Mouse (Mus musculus) hindbrain, embryonic 12.5 days (tissue): ENCODE data around the gene Prkar2b. TPM values are rescaled to one million over a fixed set of nuclear protein-coding genes. Genes with fewer than 3 reads are reported as not detected.

Experiments
- ATAC-seq: fragments of 200-750 bp; cut with Nextera tagmentation; 2 replicates; pipeline ENCODE4 v1.8.0; 2017; ENCODE audit warnings: moderate TSS enrichment; ENCODE audit not compliant: low FRiP score
- H3K27ac ChIP-seq: fragments of 300-500 bp; sonication (generic); 2 replicates; pipeline ENCODE4 v1.5.1; 2016; ENCODE audit warnings: mild to moderate bottlenecking
- H3K27me3 ChIP-seq: fragments of 300-500 bp; sonication (generic); 2 replicates; pipeline ENCODE4 v1.6.1; 2016; ENCODE audit warnings: mild to moderate bottlenecking
- H3K36me3 ChIP-seq: fragments of 300-500 bp; sonication (generic); 2 replicates; pipeline ENCODE4 v1.6.1; 2016; ENCODE audit warnings: mild to moderate bottlenecking
- H3K4me1 ChIP-seq: fragments of 300-500 bp; sonication (generic); 2 replicates; pipeline ENCODE4 v1.6.1; 2016
- H3K4me2 ChIP-seq: fragments of 300-500 bp; sonication (generic); replicated peaks from 2 replicates; pipeline ENCODE4 v1.6.1; 2016; ENCODE audit warnings: mild to moderate bottlenecking
- H3K4me3 ChIP-seq: fragments of 300-500 bp; sonication (generic); 2 replicates; pipeline ENCODE4 v1.5.1; 2016; ENCODE audit warnings: mild to moderate bottlenecking
- H3K9ac ChIP-seq: fragments of 300-500 bp; sonication (generic); 2 replicates; pipeline ENCODE4 v1.6.1; 2016; ENCODE audit warnings: mild to moderate bottlenecking, moderate library complexity
- H3K9me3 ChIP-seq: fragments of 300-500 bp; sonication (generic); replicated peaks from 2 replicates; pipeline ENCODE4 v1.6.1; 2016; ENCODE audit warnings: mild to moderate bottlenecking
- WGBS: fragments of 180-500 bp; shearing (Covaris S2); methylation state at CpG from one replicate; pipeline ENCODE4 v1.1.7; 2016; 5-methylcytosine and 5-hydroxymethylcytosine counted together
- polyA plus RNA-seq: library from polyadenylated mRNA; unstranded; fragments of >200 nt; fragmentation: Nextera tagmentation; extraction: Ambion mirVana; gene quantifications from 2 replicates; pipeline ENCODE4 v1.2.1, GENCODE M21; 2016

The Prkar2b gene
- polyA plus RNA-seq, 1 experiment from 2014 or later = 89.0 TPM

GRCm38 (mm10) chr12:31949193-31949741 is 111.8 kb downstream of the Prkar2b start:
- Histone ChIP-seq H3K27ac (peak overlapping the region; percentile 99), H3K4me3 (peak overlapping the region; percentile 91), H3K9ac (peak overlapping the region; percentile 96), H3K27me3 (no peaks in the 10 kb centered on the region), H3K4me1 (no peaks in the 10 kb centered on the region), H3K4me2 (peak overlapping the region; percentile 48), H3K36me3 (no peaks in the 10 kb centered on the region), H3K9me3 (no peaks in the 10 kb centered on the region)
- ATAC-seq = peak; percentile 88
- WGBS = under 1% methylated on average over 54 of the region's 58 CpGs

DNA sequence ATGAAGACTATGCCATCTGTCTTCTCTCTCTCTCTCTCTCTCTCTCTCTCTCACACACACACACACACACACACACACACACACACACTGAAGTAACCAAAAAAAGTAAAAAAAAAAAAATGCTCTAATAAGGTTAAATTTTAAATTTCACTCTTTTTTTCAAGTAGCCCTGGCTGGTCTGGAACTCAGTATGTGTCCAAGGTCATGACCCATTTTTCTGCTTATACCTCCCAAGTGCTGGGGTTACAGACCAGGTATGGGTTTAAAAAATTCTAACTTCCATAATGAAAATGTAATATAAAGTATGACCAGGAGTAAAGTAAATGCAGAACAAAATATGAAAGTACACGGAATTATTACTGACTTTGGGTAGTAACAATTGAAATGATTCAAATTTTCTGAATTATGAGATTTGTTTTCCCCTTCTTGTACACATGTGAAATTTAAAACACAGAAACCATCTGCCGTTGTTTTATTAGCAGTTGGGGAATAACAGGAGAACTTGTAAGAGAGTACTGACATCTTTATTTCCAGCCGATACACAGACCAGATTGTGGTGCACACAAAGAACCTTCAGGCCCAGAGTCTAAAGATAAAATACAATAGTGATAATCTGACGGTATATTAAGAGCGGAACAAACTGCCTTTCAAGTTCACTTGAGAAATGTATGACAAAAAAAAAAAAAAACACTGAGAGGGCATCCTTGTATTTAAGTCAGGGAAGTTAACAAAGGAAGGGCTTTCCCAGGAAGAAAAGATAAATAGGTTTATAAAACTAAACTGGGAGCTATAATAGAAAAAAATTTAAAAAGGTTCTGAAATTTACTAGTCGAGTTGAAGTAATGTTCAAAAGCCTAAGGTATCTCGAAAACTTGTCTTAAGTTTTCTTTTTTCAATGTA is 112.7 kb downstream of the Prkar2b start:
- peak overlapping the region; percentile 48 for H3K4me2 ChIP-seq
- peak overlapping the region; percentile 99 for H3K27ac ChIP-seq
- ATAC-seq = no peak
- H3K36me3 ChIP-seq = peaks cover 6% of the 10 kb centered on the region
- no peaks in the 10 kb centered on the region for H3K4me1 ChIP-seq
- H3K4me3 ChIP-seq = peak overlapping the region; percentile 91
- no peaks in the 10 kb centered on the region for H3K27me3 ChIP-seq
- peak overlapping the region; percentile 96 for H3K9ac ChIP-seq
- H3K9me3 ChIP-seq = no peaks in the 10 kb centered on the region
- 24% methylated on average over 7 of the region's 7 CpGs for WGBS

GRCm38 (mm10) chr12:31947476-31947875 is 113.6 kb downstream of the Prkar2b start:
- Histone ChIP-seq H3K9me3 (no peaks in the 10 kb centered on the region), H3K36me3 (peaks cover 14% of the 10 kb centered on the region), H3K4me3 (no peak overlapping the region), H3K27ac (no peak overlapping the region), H3K27me3 (no peaks in the 10 kb centered on the region), H3K9ac (no peak overlapping the region), H3K4me1 (no peaks in the 10 kb centered on the region), H3K4me2 (no peak overlapping the region)
- ATAC-seq = no peak
- 94% methylated on average over 5 of the region's 5 CpGs for WGBS

GRCm38 (mm10) chr12:31944405-31944804 is 116.7 kb downstream of the Prkar2b start:
- Histone ChIP-seq H3K9me3 (no peaks in the 10 kb centered on the region), H3K9ac (no peak overlapping the region), H3K4me2 (no peak overlapping the region), H3K36me3 (peaks cover 31% of the 10 kb centered on the region), H3K27me3 (no peaks in the 10 kb centered on the region), H3K4me1 (no peaks in the 10 kb centered on the region), H3K27ac (no peak overlapping the region), H3K4me3 (no peak overlapping the region)
- 97% methylated on average over 2 of the region's 2 CpGs for WGBS
- ATAC-seq = no peak

- no peaks in the 10 kb centered on the region for H3K4me1 ChIP-seq
- 94% methylated on average over 4 of the region's 4 CpGs for WGBS
- H3K27me3 ChIP-seq = no peaks in the 10 kb centered on the region
Observed at GRCm38 (mm10) chr12:31943020-31943654, 118.0 kb downstream of the Prkar2b start.

GRCm38 (mm10) chr12:31939026-31939425 is 122.1 kb downstream of the Prkar2b start:
- ATAC-seq = no peak
- Histone ChIP-seq H3K27me3 (no peaks in the 10 kb centered on the region), H3K9ac (no peak overlapping the region), H3K27ac (no peak overlapping the region), H3K4me1 (no peaks in the 10 kb centered on the region), H3K4me3 (no peak overlapping the region), H3K9me3 (no peaks in the 10 kb centered on the region), H3K4me2 (no peak overlapping the region), H3K36me3 (peaks cover 75% of the 10 kb centered on the region)

More at GRCm38 (mm10) chr12:31943020-31943654, 118.0 kb downstream of the Prkar2b start:
- Histone ChIP-seq H3K4me2 (no peak overlapping the region), H3K9ac (no peak overlapping the region), H3K9me3 (no peaks in the 10 kb centered on the region), H3K36me3 (peaks cover 42% of the 10 kb centered on the region), H3K4me3 (no peak overlapping the region), H3K27ac (no peak overlapping the region)
- ATAC-seq = no peak

- peaks cover 70% of the 10 kb centered on the region for H3K36me3 ChIP-seq
- WGBS = 88% methylated on average over 4 of the region's 4 CpGs
- ATAC-seq = no peak
Observed at GRCm38 (mm10) chr12:31938391-31938997, 122.6 kb downstream of the Prkar2b start.

DNA sequence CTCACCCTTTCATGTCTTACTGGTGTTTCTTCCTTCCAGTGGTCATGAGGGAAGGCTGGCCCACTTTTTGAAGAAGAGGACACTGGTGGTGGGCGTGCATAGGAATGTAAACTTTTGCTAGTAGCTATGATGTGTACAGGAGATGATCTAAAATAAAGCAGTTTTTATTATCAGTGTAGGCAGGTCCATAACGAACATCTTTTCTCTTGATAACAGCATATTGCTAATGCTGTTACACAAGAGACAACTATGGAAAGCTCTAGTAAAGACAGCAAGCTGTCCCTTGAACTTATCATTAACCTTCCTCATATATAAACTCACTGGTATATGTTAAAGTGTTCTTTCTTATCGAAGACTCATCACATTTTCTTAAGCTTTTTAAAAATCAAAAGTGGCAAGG is 123.5 kb downstream of the Prkar2b start:
- Histone ChIP-seq H3K4me2 (no peak overlapping the region), H3K4me1 (no peaks in the 10 kb centered on the region), H3K4me3 (no peak overlapping the region), H3K36me3 (peaks cover 66% of the 10 kb centered on the region), H3K9me3 (no peaks in the 10 kb centered on the region), H3K27me3 (no peaks in the 10 kb centered on the region), H3K27ac (no peak overlapping the region), H3K9ac (no peak overlapping the region)
- 90% methylated on average over 3 of the region's 3 CpGs for WGBS
- no peak for ATAC-seq

More at GRCm38 (mm10) chr12:31938391-31938997, 122.6 kb downstream of the Prkar2b start:
- Histone ChIP-seq H3K4me1 (no peaks in the 10 kb centered on the region), H3K27ac (no peak overlapping the region), H3K9ac (no peak overlapping the region), H3K9me3 (no peaks in the 10 kb centered on the region), H3K4me3 (no peak overlapping the region), H3K27me3 (no peaks in the 10 kb centered on the region), H3K4me2 (no peak overlapping the region)

GRCm38 (mm10) chr12:31936657-31937300 is 124.3 kb downstream of the Prkar2b start:
- no peak overlapping the region for H3K4me2 ChIP-seq
- H3K9me3 ChIP-seq = no peaks in the 10 kb centered on the region
- no peaks in the 10 kb centered on the region for H3K27me3 ChIP-seq
- no peak for ATAC-seq
- no peaks in the 10 kb centered on the region for H3K4me1 ChIP-seq
- no peak overlapping the region for H3K9ac ChIP-seq
- 43% methylated on average over 6 of the region's 6 CpGs for WGBS
- H3K27ac ChIP-seq = no peak overlapping the region
- H3K4me3 ChIP-seq = no peak overlapping the region
- peaks cover 69% of the 10 kb centered on the region for H3K36me3 ChIP-seq

GRCm38 (mm10) chr12:31931818-31932217 is 129.3 kb downstream of the Prkar2b start:
- WGBS = over 99% methylated on average over 3 of the region's 3 CpGs
- no peak for ATAC-seq
- Histone ChIP-seq H3K27ac (no peak overlapping the region), H3K9me3 (no peaks in the 10 kb centered on the region), H3K27me3 (no peaks in the 10 kb centered on the region), H3K4me3 (no peak overlapping the region), H3K36me3 (peaks cover 60% of the 10 kb centered on the region), H3K9ac (no peak overlapping the region), H3K4me1 (no peaks in the 10 kb centered on the region), H3K4me2 (no peak overlapping the region)

DNA sequence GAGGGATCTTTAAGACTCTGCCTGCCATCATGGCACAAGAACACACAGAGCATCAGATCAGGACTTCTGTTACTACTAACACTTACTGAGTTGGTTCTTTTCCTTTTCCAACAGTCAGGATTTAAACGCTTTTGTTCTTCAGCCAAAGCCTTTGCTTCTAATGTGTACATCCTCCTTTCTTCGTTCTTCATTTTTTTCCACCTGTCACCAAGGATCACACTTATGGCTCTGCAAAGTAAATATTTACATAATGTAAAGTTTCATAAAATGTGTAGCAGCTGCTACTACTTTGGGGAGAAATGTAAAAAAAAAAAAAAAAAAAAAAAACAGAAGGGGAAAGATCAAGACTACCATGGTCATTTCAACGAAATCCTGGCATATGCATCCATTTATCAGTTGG is 132.6 kb downstream of the Prkar2b start:
- Histone ChIP-seq H3K27ac (no peak overlapping the region), H3K9me3 (no peaks in the 10 kb centered on the region), H3K36me3 (peaks cover 61% of the 10 kb centered on the region), H3K4me2 (no peak overlapping the region), H3K27me3 (no peaks in the 10 kb centered on the region), H3K9ac (no peak overlapping the region), H3K4me1 (no peaks in the 10 kb centered on the region), H3K4me3 (no peak overlapping the region)
- WGBS = 86% methylated on average over 3 of the region's 3 CpGs
- ATAC-seq = no peak

DNA sequence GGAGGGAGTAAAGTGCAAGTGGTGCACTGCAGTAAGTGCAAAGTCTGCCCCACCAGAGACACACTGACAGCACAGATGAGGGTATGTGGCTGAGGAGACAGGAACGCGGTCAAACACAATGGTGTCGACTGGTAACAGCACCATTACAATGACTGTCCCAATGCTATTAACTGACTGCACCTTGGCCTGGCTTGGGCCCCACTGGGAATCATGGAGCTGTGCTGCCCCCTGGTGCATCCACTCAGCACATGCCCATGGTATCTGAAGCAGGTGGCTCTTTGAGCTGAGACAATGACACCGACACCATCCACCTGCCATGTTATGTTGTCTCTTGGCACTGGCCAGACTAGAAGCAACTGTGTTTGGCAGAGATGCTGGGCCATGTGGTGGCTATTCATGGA is 134.4 kb downstream of the Prkar2b start:
- no peak overlapping the region for H3K27ac ChIP-seq
- no peaks in the 10 kb centered on the region for H3K4me1 ChIP-seq
- no peak overlapping the region for H3K9ac ChIP-seq
- H3K4me2 ChIP-seq = no peak overlapping the region
- peaks cover 50% of the 10 kb centered on the region for H3K36me3 ChIP-seq
- H3K27me3 ChIP-seq = no peaks in the 10 kb centered on the region
- no peaks in the 10 kb centered on the region for H3K9me3 ChIP-seq
- H3K4me3 ChIP-seq = no peak overlapping the region
- WGBS = 51% methylated on average over 4 of the region's 4 CpGs
- ATAC-seq = peak; percentile 88
